Mouse (Mus musculus): ENCODE results near the gene Glis1. TPM values are rescaled to one million over a fixed set of nuclear protein-coding genes. Genes with fewer than 3 reads are reported as not detected.

Gene Glis1
- total RNA-seq (2023) = 1 to 10 TPM in 1 of 2 experiments, under 1 TPM in 1; 0.43 to 1.6 TPM

GRCm38 (mm10) chr4:107434356-107435237 lies at the start of gene Glis1:
Glis1 (plus strand) TSS chr4:107434591.

GRCm38 (mm10) chr4:107684130-107684529 lies 249.7 kb downstream of the Glis1 start, which contains the start of gene Dmrtb1:
Dmrtb1 (minus strand) TSS chr4:107684230.

Other genes with a start within 250 kb of the Glis1 start
- gene Ldlrad1, start 225.4 kb upstream of the Glis1 start, total RNA-seq (2023) = not detected
- 10 to 100 TPM; 16.9 to 17.0 TPM for gene Lrrc42, start 181.1 kb upstream of the Glis1 start, total RNA-seq (2023)
- 10 to 100 TPM; 14.1 to 15.1 TPM for gene Hspb11, start 181.0 kb upstream of the Glis1 start, total RNA-seq (2023)
- gene Dio1, start 127.4 kb upstream of the Glis1 start, total RNA-seq (2023) = not detected
- 10 to 100 TPM; 54.2 to 55.0 TPM for gene Yipf1, start 120.2 kb upstream of the Glis1 start, total RNA-seq (2023)
- gene Ndc1, start 66.8 kb upstream of the Glis1 start, total RNA-seq (2023) = 1 to 10 TPM; 3.0 to 4.4 TPM
- 1 to 10 TPM in 1 of 2 experiments, under 1 TPM in 1; 0.60 to 1.3 TPM for gene Dmrtb1, start 249.6 kb downstream of the Glis1 start, total RNA-seq (2023)